Mouse (Mus musculus) thymus, adult 2 months (tissue): ENCODE measurements around the gene Macrod2. TPM values are rescaled to one million over a fixed set of nuclear protein-coding genes. Genes with fewer than 3 reads are reported as not detected.

Experiments used
- DNase-seq: peaks from one replicate; pipeline ENCODE4 v3.0.0; 2021
- H3K27ac ChIP-seq: fragments of 200-500 bp; 2 replicates; pipeline ENCODE4 v1.5.1; 2012; ENCODE audit warnings: low read length, control low read depth; ENCODE audit not compliant: control insufficient read depth, insufficient read depth
- H3K27me3 ChIP-seq: fragments of 200-500 bp; 2 replicates; pipeline ENCODE4 v1.6.1; 2012; ENCODE audit warnings: mild to moderate bottlenecking, low read length, moderate library complexity, mixed read lengths; ENCODE audit not compliant: control insufficient read depth, insufficient read depth
- H3K36me3 ChIP-seq: fragments of 200-500 bp; 2 replicates; pipeline ENCODE4 v1.6.1; 2012; ENCODE audit warnings: mild to moderate bottlenecking, low read length, moderate library complexity; ENCODE audit not compliant: control insufficient read depth, insufficient read depth
- H3K4me1 ChIP-seq: fragments of 200-500 bp; replicated peaks from 2 replicates; pipeline ENCODE4 v1.6.1; 2012; ENCODE audit warnings: low read length; ENCODE audit not compliant: control insufficient read depth, insufficient read depth
- H3K4me3 ChIP-seq: fragments of 200-500 bp; 2 replicates; pipeline ENCODE4 v1.5.1; 2012; ENCODE audit warnings: mild to moderate bottlenecking, low read length, control low read depth, moderate library complexity; ENCODE audit not compliant: control insufficient read depth, insufficient read depth
- CTCF ChIP-seq: fragments of 200-500 bp; IDR thresholded peaks from 2 replicates; pipeline ENCODE4 v1.5.1; 2012; ENCODE audit warnings: mild to moderate bottlenecking, control low read depth, low read length, moderate library complexity, borderline replicate concordance; ENCODE audit not compliant: control insufficient read depth, poor library complexity, insufficient read depth; ENCODE audit errors: extremely low read depth
- POLR2A ChIP-seq: fragments of 200-500 bp; IDR thresholded peaks from 2 replicates; pipeline ENCODE4 v1.6.1; 2012; ENCODE audit warnings: mild to moderate bottlenecking, low read length, control low read depth, moderate library complexity; ENCODE audit not compliant: control insufficient read depth, poor library complexity, insufficient read depth; ENCODE audit errors: extremely low read depth
- WGBS: fragments of 180-500 bp; shearing (Covaris S2); methylation state at CpG from one replicate; pipeline ENCODE4 v1.1.7; 2018; 5-methylcytosine and 5-hydroxymethylcytosine counted together
- polyA plus RNA-seq: library from polyadenylated mRNA; depleted of rRNA; stranded (reverse); fragments of >200 nt; gene quantifications from 2 replicates; pipeline ENCODE4 v1.2.3, GENCODE M21; 2012

Gene Macrod2
- polyA plus RNA-seq, 1 experiment, result 2.3 TPM

GRCm38 (mm10) chr2:141279130-141279698 lies 884.1 kb downstream of the Macrod2 start:
- WGBS, result 90% methylated on average over 5 of the region's 5 CpGs

GRCm38 (mm10) chr2:141280817-141281216 lies 885.7 kb downstream of the Macrod2 start:
- Histone ChIP-seq H3K4me3 (no peak overlapping the region), H3K27ac (no peak overlapping the region), H3K27me3 (no peaks in the 10 kb centered on the region), H3K4me1 (no peaks in the 10 kb centered on the region), H3K36me3 (no peaks in the 10 kb centered on the region)
- 9% methylated on average over 1 of the region's 1 CpGs for WGBS
- no peak for DNase-seq
- TF ChIP-seq POLR2A (no peak), CTCF (no peak)

More at GRCm38 (mm10) chr2:141279130-141279698, 884.1 kb downstream of the Macrod2 start:
- DNase-seq, result no peak
- Histone ChIP-seq H3K27ac (no peak overlapping the region), H3K4me1 (no peaks in the 10 kb centered on the region), H3K36me3 (no peaks in the 10 kb centered on the region), H3K27me3 (no peaks in the 10 kb centered on the region), H3K4me3 (no peak overlapping the region)
- TF ChIP-seq CTCF (no peak), POLR2A (no peak)

GRCm38 (mm10) chr2:141286110-141286747 lies 891.1 kb downstream of the Macrod2 start:
- WGBS, result 81% methylated on average over 7 of the region's 7 CpGs
- no peak for TF ChIP-seq CTCF
- no peak for TF ChIP-seq POLR2A
- no peak for DNase-seq

GRCm38 (mm10) chr2:141288494-141288893 lies 893.4 kb downstream of the Macrod2 start:
- Histone ChIP-seq H3K4me3 (no peak overlapping the region), H3K27ac (no peak overlapping the region), H3K36me3 (no peaks in the 10 kb centered on the region), H3K27me3 (no peaks in the 10 kb centered on the region), H3K4me1 (no peaks in the 10 kb centered on the region)
- TF ChIP-seq CTCF (no peak), POLR2A (no peak)
- DNase-seq, result no peak
- 55% methylated on average over 7 of the region's 7 CpGs for WGBS

More at GRCm38 (mm10) chr2:141286110-141286747, 891.1 kb downstream of the Macrod2 start:
- no peak overlapping the region for H3K4me3 ChIP-seq
- H3K27me3 ChIP-seq, result no peaks in the 10 kb centered on the region
- H3K36me3 ChIP-seq, result no peaks in the 10 kb centered on the region
- H3K27ac ChIP-seq, result no peak overlapping the region
- H3K4me1 ChIP-seq, result no peaks in the 10 kb centered on the region

- TF ChIP-seq CTCF, result no peak
- no peak for TF ChIP-seq POLR2A
- Histone ChIP-seq H3K36me3 (no peaks in the 10 kb centered on the region), H3K4me1 (no peaks in the 10 kb centered on the region), H3K27ac (no peak overlapping the region), H3K27me3 (no peaks in the 10 kb centered on the region), H3K4me3 (no peak overlapping the region)
- 80% methylated on average over 2 of the region's 2 CpGs for whole genome bisulfite sequencing
- no peak for DNase-seq
These were observed 894.1 kb downstream of the Macrod2 start for GRCm38 (mm10) chr2:141289059-141289713.

GRCm38 (mm10) chr2:141292847-141293246 lies 897.7 kb downstream of the Macrod2 start:
- no peak for DNase-seq
- WGBS, result 72% methylated on average over 3 of the region's 3 CpGs
- Histone ChIP-seq H3K27ac (no peak overlapping the region), H3K4me1 (no peaks in the 10 kb centered on the region), H3K4me3 (no peak overlapping the region), H3K27me3 (no peaks in the 10 kb centered on the region), H3K36me3 (no peaks in the 10 kb centered on the region)
- TF ChIP-seq CTCF, result no peak
- TF ChIP-seq POLR2A, result no peak
